Mouse (Mus musculus): ENCODE data around the gene Ang2.

GRCm38 (mm10) chr14:51157072-51157471 is 41.9 kb downstream of the Ang2 start:
- TF ChIP-seq MAFK (IDR thresholded peaks at IDR 0.05; ENCODE audit: insufficient read depth, low read depth, low read length) (no peak), ZNF384 (IDR thresholded peaks at IDR 0.05; ENCODE audit: low read depth, low read length) (no peak), CHD2 (IDR thresholded peaks at IDR 0.05; ENCODE audit: low read depth, low read length) (no peak), HCFC1 (IDR thresholded peaks at IDR 0.05; ENCODE audit: borderline replicate concordance, insufficient read depth, low read length) (no peak), ZC3H11A (IDR thresholded peaks at IDR 0.05; ENCODE audit: borderline replicate concordance, low read depth, low read length) (no peak)
